Mouse (Mus musculus) neural tube, embryonic 11.5 days (tissue): ENCODE measurements around the gene Abhd12. TPM values are rescaled to one million over a fixed set of nuclear protein-coding genes. Genes with fewer than 3 reads are reported as not detected.

Source experiments
- ATAC-seq: fragments of 200-750 bp; cut with Nextera tagmentation; 2 replicates; pipeline ENCODE4 v1.8.0; 2017; ENCODE audit warnings: moderate number of reproducible peaks, mild to moderate bottlenecking, moderate TSS enrichment, moderate library complexity; ENCODE audit not compliant: insufficient read depth, low FRiP score, low TSS enrichment
- DNase-seq: peaks from one replicate; pipeline ENCODE4 v3.0.0-alpha.2; 2015; ENCODE audit warnings: low spot score
- H3K27ac ChIP-seq: fragments of 300-500 bp; sonication (generic); 2 replicates; pipeline ENCODE4 v1.5.1; 2014; ENCODE audit warnings: low read depth, mild to moderate bottlenecking, low read length
- H3K27me3 ChIP-seq: fragments of 300-500 bp; sonication (generic); 2 replicates; pipeline ENCODE4 v1.6.1; 2014; ENCODE audit warnings: mild to moderate bottlenecking, low read length, mixed read lengths; ENCODE audit not compliant: control insufficient read depth, insufficient read depth
- H3K36me3 ChIP-seq: fragments of 300-500 bp; sonication (generic); 2 replicates; pipeline ENCODE4 v1.6.1; 2014; ENCODE audit warnings: mild to moderate bottlenecking, low read length, moderate library complexity, mixed read lengths; ENCODE audit not compliant: control insufficient read depth, insufficient read depth
- H3K4me1 ChIP-seq: fragments of 300-500 bp; sonication (generic); 2 replicates; pipeline ENCODE4 v1.6.1; 2014; ENCODE audit warnings: low read length, mixed read lengths; ENCODE audit not compliant: control insufficient read depth, insufficient read depth
- H3K4me2 ChIP-seq: fragments of 300-500 bp; sonication (generic); 2 replicates; pipeline ENCODE4 v1.6.1; 2014; ENCODE audit warnings: low read depth, mild to moderate bottlenecking, moderate library complexity
- H3K4me3 ChIP-seq: fragments of 300-500 bp; sonication (generic); 2 replicates; pipeline ENCODE4 v1.5.1; 2014; ENCODE audit warnings: low read depth, low read length
- H3K9ac ChIP-seq: fragments of 300-500 bp; sonication (generic); 2 replicates; pipeline ENCODE4 v1.6.1; 2014; ENCODE audit warnings: mild to moderate bottlenecking, low read length
- H3K9me3 ChIP-seq: fragments of 300-500 bp; sonication (generic); 2 replicates; pipeline ENCODE4 v1.6.1; 2016; ENCODE audit warnings: low read length; ENCODE audit not compliant: control insufficient read depth
- WGBS: fragments of 180-500 bp; shearing (Covaris S2); extraction: QIAGEN DNeasy Blood & Tissue Kit; methylation state at CpG from one replicate; pipeline ENCODE4 v1.1.7; 2014; 5-methylcytosine and 5-hydroxymethylcytosine counted together
- polyA plus RNA-seq: library from polyadenylated mRNA; unstranded; fragments of >200 nt; fragmentation: Nextera tagmentation; extraction: Ambion mirVana; gene quantifications from 2 replicates; pipeline ENCODE4 v1.2.1, GENCODE M21; 2014

Gene Abhd12
- polyA plus RNA-seq, 1 experiment from 2014 or later, result 65.3 TPM

- Histone ChIP-seq H3K4me3 (no peak overlapping the region), H3K9ac (no peak overlapping the region), H3K4me1 (no peaks in the 10 kb centered on the region), H3K36me3 (peaks cover 4% of the 10 kb centered on the region; the same call in 1 of the 2 replicates), H3K27ac (no peak overlapping the region), H3K9me3 (no peaks in the 10 kb centered on the region), H3K4me2 (no peak overlapping the region), H3K27me3 (no peaks in the 10 kb centered on the region)
- DNase-seq (no peak), ATAC-seq (no peak)
- 95% methylated on average over 18 of the region's 18 CpGs for WGBS
These were observed 87.7 kb downstream of the Abhd12 start for GRCm38 (mm10) chr2:150816676-150817402.

- H3K9me3 ChIP-seq, result no peaks in the 10 kb centered on the region
- H3K27me3 ChIP-seq, result no peaks in the 10 kb centered on the region
- H3K4me1 ChIP-seq, result no peaks in the 10 kb centered on the region
- peaks cover 6% of the 10 kb centered on the region; the same call in 1 of the 2 replicates for H3K36me3 ChIP-seq
- no peak overlapping the region for H3K4me2 ChIP-seq
- DNase-seq, result no peak
- no peak overlapping the region for H3K27ac ChIP-seq
- H3K9ac ChIP-seq, result no peak overlapping the region
- 92% methylated on average over 6 of the region's 6 CpGs for WGBS
- H3K4me3 ChIP-seq, result no peak overlapping the region
- ATAC-seq, result no peak
These were observed 91.7 kb downstream of the Abhd12 start for GRCm38 (mm10) chr2:150812816-150813215.

GRCm38 (mm10) chr2:150810603-150811002, 93.9 kb downstream of the Abhd12 start:
- Histone ChIP-seq H3K4me3 (no peak overlapping the region), H3K36me3 (0 out of 2 replicates have a peak, but pooled peaks cover 4% of the 10 kb centered on the region), H3K27ac (no peak overlapping the region), H3K4me2 (no peak overlapping the region), H3K4me1 (no peaks in the 10 kb centered on the region), H3K27me3 (no peaks in the 10 kb centered on the region), H3K9me3 (no peaks in the 10 kb centered on the region), H3K9ac (no peak overlapping the region)
- DNase-seq (no peak), ATAC-seq (peak; percentile 2; the same call in 1 of the 2 replicates)
- WGBS, result 88% methylated on average over 5 of the region's 5 CpGs

GRCm38 (mm10) chr2:150808812-150809211, 95.7 kb downstream of the Abhd12 start:
- no peaks in the 10 kb centered on the region for H3K27me3 ChIP-seq
- no peaks in the 10 kb centered on the region for H3K4me1 ChIP-seq
- H3K36me3 ChIP-seq, result peaks cover 2% of the 10 kb centered on the region; the same call in 1 of the 2 replicates
- H3K9me3 ChIP-seq, result no peaks in the 10 kb centered on the region
- H3K4me3 ChIP-seq, result no peak overlapping the region
- DNase-seq (no peak), ATAC-seq (no peak)
- 96% methylated on average over 6 of the region's 6 CpGs for WGBS
- no peak overlapping the region for H3K27ac ChIP-seq
- H3K4me2 ChIP-seq, result no peak overlapping the region
- H3K9ac ChIP-seq, result no peak overlapping the region

- Histone ChIP-seq H3K4me2 (no peak overlapping the region), H3K36me3 (peaks cover 2% of the 10 kb centered on the region; the same call in 1 of the 2 replicates), H3K9me3 (no peaks in the 10 kb centered on the region), H3K9ac (no peak overlapping the region), H3K4me3 (no peak overlapping the region), H3K27ac (no peak overlapping the region), H3K27me3 (no peaks in the 10 kb centered on the region), H3K4me1 (no peaks in the 10 kb centered on the region)
- DNase-seq, result no peak
- no peak for ATAC-seq
- WGBS, result 86% methylated on average over 6 of the region's 6 CpGs
These were observed 96.2 kb downstream of the Abhd12 start for GRCm38 (mm10) chr2:150808381-150808780.

- Histone ChIP-seq H3K36me3 (no peaks in the 10 kb centered on the region; the same call in 1 of the 2 replicates), H3K9me3 (no peaks in the 10 kb centered on the region), H3K4me1 (no peaks in the 10 kb centered on the region), H3K27me3 (no peaks in the 10 kb centered on the region), H3K4me3 (no peak overlapping the region), H3K4me2 (no peak overlapping the region), H3K9ac (no peak overlapping the region), H3K27ac (no peak overlapping the region)
- WGBS, result 94% methylated on average over 1 of the region's 1 CpGs
- DNase-seq, result no peak
- ATAC-seq, result no peak
These were observed 101.5 kb downstream of the Abhd12 start for GRCm38 (mm10) chr2:150803035-150803434.

- Histone ChIP-seq H3K4me3 (no peak overlapping the region), H3K9me3 (no peaks in the 10 kb centered on the region), H3K36me3 (no peaks in the 10 kb centered on the region; the same call in 1 of the 2 replicates), H3K27ac (no peak overlapping the region), H3K9ac (no peak overlapping the region), H3K4me2 (no peak overlapping the region), H3K27me3 (no peaks in the 10 kb centered on the region), H3K4me1 (no peaks in the 10 kb centered on the region)
- DNase-seq, result no peak
- no peak for ATAC-seq
- WGBS, result 90% methylated on average over 5 of the region's 5 CpGs
These were observed 103.9 kb downstream of the Abhd12 start for GRCm38 (mm10) chr2:150800616-150801015.

GRCm38 (mm10) chr2:150798084-150798483, 106.5 kb downstream of the Abhd12 start:
- DNase-seq (no peak), ATAC-seq (no peak)
- Histone ChIP-seq H3K27me3 (no peaks in the 10 kb centered on the region), H3K36me3 (no peaks in the 10 kb centered on the region), H3K4me2 (no peak overlapping the region), H3K4me1 (no peaks in the 10 kb centered on the region), H3K9ac (no peak overlapping the region), H3K27ac (no peak overlapping the region), H3K4me3 (no peak overlapping the region), H3K9me3 (no peaks in the 10 kb centered on the region)
- WGBS, result 92% methylated on average over 7 of the region's 7 CpGs

- no peaks in the 10 kb centered on the region for H3K27me3 ChIP-seq
- no peaks in the 10 kb centered on the region for H3K9me3 ChIP-seq
- no peak overlapping the region for H3K4me3 ChIP-seq
- ATAC-seq, result no peak
- 58% methylated on average over 4 of the region's 4 CpGs for WGBS
- H3K27ac ChIP-seq, result no peak overlapping the region
- no peak for DNase-seq
- H3K4me1 ChIP-seq, result no peaks in the 10 kb centered on the region
- H3K36me3 ChIP-seq, result no peaks in the 10 kb centered on the region
- no peak overlapping the region for H3K9ac ChIP-seq
- no peak overlapping the region for H3K4me2 ChIP-seq
These were observed 111.2 kb downstream of the Abhd12 start for GRCm38 (mm10) chr2:150793320-150793719.
